Mouse (Mus musculus) lung, adult 2 months (tissue): ENCODE data around the gene Tmem63b.

Experiments used
- CTCF ChIP-seq: fragments of 200-500 bp; IDR thresholded peaks from 2 replicates; pipeline ENCODE4 v1.5.1; 2011; ENCODE audit warnings: mild to moderate bottlenecking, low read length, control low read depth; ENCODE audit not compliant: insufficient read depth
- POLR2A ChIP-seq: fragments of 200-500 bp; IDR thresholded peaks from 2 replicates; pipeline ENCODE4 v1.6.1; 2011; ENCODE audit warnings: low read depth, mild to moderate bottlenecking, control low read depth, low read length, borderline replicate concordance; ENCODE audit errors: extremely low read depth

DNA sequence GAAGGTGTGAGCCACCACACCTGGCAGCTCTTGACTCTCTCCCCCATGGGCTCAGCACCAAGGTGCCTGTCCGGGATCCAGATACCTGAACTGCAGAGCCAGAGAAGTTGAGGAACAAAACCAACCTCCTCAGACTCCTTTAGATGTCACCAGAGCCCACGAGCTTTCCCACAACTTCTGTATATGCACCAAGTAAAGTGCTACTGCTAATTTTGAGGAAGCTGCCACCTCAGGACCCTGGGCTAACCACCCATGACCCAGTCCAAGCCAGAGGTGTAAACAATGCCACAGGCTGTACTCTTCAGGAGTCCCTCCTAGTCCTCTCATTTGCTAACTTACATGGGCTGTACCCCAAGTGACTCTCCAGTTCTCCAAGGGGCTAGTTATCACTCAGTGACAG, 14.1 kb downstream of the Tmem63b start:
- TF ChIP-seq CTCF (no peak), POLR2A (no peak)
